Mouse (Mus musculus) intestine, embryonic 14.5 days (tissue): ENCODE measurements around the gene Adora2b. TPM values are rescaled to one million over a fixed set of nuclear protein-coding genes. Genes with fewer than 3 reads are reported as not detected.

Experiments used
- ATAC-seq: fragments of 200-750 bp; cut with Nextera tagmentation; replicated peaks from 2 replicates; pipeline ENCODE4 v1.8.0; 2017; ENCODE audit warnings: low read depth, moderate number of reproducible peaks, moderate TSS enrichment, moderate library complexity; ENCODE audit not compliant: low FRiP score, low TSS enrichment
- DNase-seq: peaks from one replicate; pipeline ENCODE4 v3.0.0-alpha.2; 2018; ENCODE audit warnings: low spot score
- H3K27ac ChIP-seq: fragments of 300-500 bp; sonication (generic); 2 replicates; pipeline ENCODE4 v1.5.1; 2014; ENCODE audit warnings: low read depth, mild to moderate bottlenecking, control low read depth
- H3K27me3 ChIP-seq: fragments of 300-500 bp; sonication (generic); replicated peaks from 2 replicates; pipeline ENCODE4 v1.6.1; 2014; ENCODE audit warnings: low read length, control low read depth; ENCODE audit not compliant: control insufficient read depth, insufficient read depth
- H3K36me3 ChIP-seq: fragments of 300-500 bp; sonication (generic); 2 replicates; pipeline ENCODE4 v1.6.1; 2014; ENCODE audit warnings: low read length, control low read depth; ENCODE audit not compliant: control insufficient read depth, insufficient read depth
- H3K4me1 ChIP-seq: fragments of 300-500 bp; sonication (generic); replicated peaks from 2 replicates; pipeline ENCODE4 v1.6.1; 2014; ENCODE audit warnings: low read length, control low read depth, mixed read lengths; ENCODE audit not compliant: control insufficient read depth, insufficient read depth
- H3K4me2 ChIP-seq: fragments of 300-500 bp; sonication (generic); 2 replicates; pipeline ENCODE4 v1.6.1; 2014; ENCODE audit warnings: low read length
- H3K4me3 ChIP-seq: fragments of 300-500 bp; sonication (generic); 2 replicates; pipeline ENCODE4 v1.5.1; 2014; ENCODE audit warnings: low read depth, low read length, control low read depth, mixed read lengths
- H3K9ac ChIP-seq: fragments of 300-500 bp; sonication (generic); 2 replicates; pipeline ENCODE4 v1.6.1; 2014; ENCODE audit warnings: mild to moderate bottlenecking, low read length
- H3K9me3 ChIP-seq: fragments of 300-500 bp; sonication (generic); 2 replicates; pipeline ENCODE4 v1.6.1; 2016; ENCODE audit warnings: low read length, control low read depth; ENCODE audit not compliant: control insufficient read depth
- WGBS: fragments of 180-500 bp; shearing (Covaris S2); extraction: QIAGEN DNeasy Blood & Tissue Kit; methylation state at CpG from one replicate; pipeline ENCODE4 v1.1.7; 2014; 5-methylcytosine and 5-hydroxymethylcytosine counted together
- polyA plus RNA-seq: library from polyadenylated mRNA; unstranded; fragments of >200 nt; fragmentation: Nextera tagmentation; extraction: Ambion mirVana; gene quantifications from 2 replicates; pipeline ENCODE4 v1.2.1, GENCODE M21; 2014

Adora2b gene
- polyA plus RNA-seq, 1 experiment from 2014 or later, result 4.4 TPM

GRCm38 (mm10) chr11:62285020-62285419 lies 36.2 kb downstream of the Adora2b start:
- no peak overlapping the region for H3K9ac ChIP-seq
- WGBS, result 88% methylated on average over 8 of the region's 8 CpGs
- H3K4me1 ChIP-seq, result peaks cover 6% of the 10 kb centered on the region; the same call in 1 of the 2 replicates
- H3K9me3 ChIP-seq, result no peaks in the 10 kb centered on the region
- no peak overlapping the region for H3K4me3 ChIP-seq
- no peak overlapping the region for H3K27ac ChIP-seq
- H3K4me2 ChIP-seq, result no peak overlapping the region
- H3K27me3 ChIP-seq, result no peaks in the 10 kb centered on the region
- DNase-seq, result no peak
- no peak for ATAC-seq
- H3K36me3 ChIP-seq, result peaks cover 49% of the 10 kb centered on the region

DNA sequence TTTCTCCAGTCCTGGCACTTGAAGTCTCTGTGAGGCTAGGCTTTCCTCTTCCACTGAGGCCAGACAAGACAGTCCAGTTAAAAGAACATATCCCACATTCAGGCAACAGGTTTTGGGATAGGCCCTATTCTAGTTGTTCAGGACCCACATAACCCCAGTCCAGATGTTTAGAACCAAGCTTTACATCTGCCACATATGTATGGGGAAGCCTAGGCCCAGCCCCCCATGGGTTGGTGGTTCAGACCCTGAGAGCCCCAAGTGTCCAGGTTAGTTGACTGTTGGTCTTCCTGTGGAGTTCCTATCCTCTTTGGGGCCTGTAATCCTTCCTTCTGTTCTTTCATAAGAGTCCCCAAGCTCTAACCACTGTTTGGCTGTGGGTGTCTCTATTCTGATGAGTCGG lies 38.9 kb downstream of the Adora2b start:
- peaks cover 59% of the 10 kb centered on the region for H3K36me3 ChIP-seq
- no peaks in the 10 kb centered on the region for H3K9me3 ChIP-seq
- H3K27ac ChIP-seq, result no peak overlapping the region
- no peak overlapping the region for H3K9ac ChIP-seq
- H3K4me2 ChIP-seq, result no peak overlapping the region
- H3K4me1 ChIP-seq, result no peaks in the 10 kb centered on the region
- ATAC-seq (no peak), DNase-seq (no peak)
- WGBS, result 89% methylated on average over 1 of the region's 1 CpGs
- no peaks in the 10 kb centered on the region for H3K27me3 ChIP-seq
- H3K4me3 ChIP-seq, result no peak overlapping the region

- ATAC-seq (no peak), DNase-seq (no peak)
- H3K4me2 ChIP-seq, result no peak overlapping the region
- no peaks in the 10 kb centered on the region for H3K27me3 ChIP-seq
- H3K9me3 ChIP-seq, result no peaks in the 10 kb centered on the region
- H3K36me3 ChIP-seq, result peaks cover 40% of the 10 kb centered on the region
- H3K27ac ChIP-seq, result no peak overlapping the region
- H3K9ac ChIP-seq, result no peak overlapping the region
- no peak overlapping the region for H3K4me3 ChIP-seq
- H3K4me1 ChIP-seq, result no peaks in the 10 kb centered on the region
- WGBS, result 86% methylated on average over 2 of the region's 2 CpGs
Observed at GRCm38 (mm10) chr11:62294121-62294520, 45.3 kb downstream of the Adora2b start.

GRCm38 (mm10) chr11:62298883-62299282 lies 50.1 kb downstream of the Adora2b start:
- Histone ChIP-seq H3K4me2 (no peak overlapping the region), H3K36me3 (peaks cover 23% of the 10 kb centered on the region), H3K27me3 (no peaks in the 10 kb centered on the region), H3K9ac (no peak overlapping the region), H3K4me3 (no peak overlapping the region), H3K4me1 (no peaks in the 10 kb centered on the region), H3K9me3 (no peaks in the 10 kb centered on the region), H3K27ac (no peak overlapping the region)
- DNase-seq, result no peak
- ATAC-seq, result no peak
- 94% methylated on average over 6 of the region's 6 CpGs for WGBS

DNA sequence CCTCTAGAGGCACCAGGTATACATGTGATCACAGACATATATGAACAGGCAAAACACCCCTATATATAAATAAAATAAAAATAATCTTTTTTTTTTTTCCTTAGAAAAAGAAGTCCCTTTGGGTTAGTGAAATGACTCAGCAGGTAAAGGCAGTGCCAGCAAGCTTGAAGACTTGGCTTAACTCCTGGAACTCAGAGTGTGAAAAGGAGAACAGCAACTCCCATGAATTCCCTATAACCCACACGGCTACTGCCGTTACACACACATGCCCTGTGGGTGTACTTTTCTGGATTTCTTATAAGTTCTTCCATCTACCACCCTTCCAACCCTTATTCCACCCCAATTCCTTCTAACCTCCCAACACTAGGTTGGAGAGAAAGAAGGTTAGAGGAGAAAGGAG lies 57.1 kb downstream of the Adora2b start:
- no peaks in the 10 kb centered on the region for H3K4me1 ChIP-seq
- H3K9ac ChIP-seq, result no peak overlapping the region
- ATAC-seq (no peak), DNase-seq (no peak)
- no peaks in the 10 kb centered on the region for H3K27me3 ChIP-seq
- no peak overlapping the region for H3K27ac ChIP-seq
- H3K9me3 ChIP-seq, result no peaks in the 10 kb centered on the region
- H3K36me3 ChIP-seq, result peaks cover 39% of the 10 kb centered on the region
- no peak overlapping the region for H3K4me3 ChIP-seq
- WGBS, result 92% methylated on average over 2 of the region's 2 CpGs
- no peak overlapping the region for H3K4me2 ChIP-seq

DNA sequence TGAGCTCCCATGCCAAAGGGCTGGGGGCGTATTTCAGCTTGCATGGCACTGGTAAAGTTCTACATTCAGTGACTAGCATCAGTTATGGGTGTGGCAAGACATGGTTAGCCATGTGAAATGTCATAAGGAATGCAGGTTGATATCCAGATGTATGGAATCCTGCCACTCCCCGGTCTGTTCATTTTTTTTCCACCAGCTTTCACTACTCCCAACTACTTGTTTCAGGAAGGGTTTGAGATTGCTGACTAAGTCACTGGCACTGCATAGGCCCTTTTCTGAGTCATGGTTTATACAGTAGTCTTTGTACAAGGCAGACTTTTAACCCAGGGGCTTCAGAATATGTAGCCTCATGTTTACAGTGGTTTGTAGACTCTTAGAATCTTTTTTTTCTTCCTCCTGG lies 60.5 kb downstream of the Adora2b start:
- Histone ChIP-seq H3K9ac (no peak overlapping the region), H3K36me3 (peaks cover 54% of the 10 kb centered on the region), H3K27me3 (no peaks in the 10 kb centered on the region), H3K4me3 (no peak overlapping the region), H3K4me1 (no peaks in the 10 kb centered on the region), H3K27ac (no peak overlapping the region), H3K9me3 (no peaks in the 10 kb centered on the region), H3K4me2 (no peak overlapping the region)
- WGBS, result 95% methylated on average over 2 of the region's 2 CpGs
- no peak for ATAC-seq
- DNase-seq, result no peak

DNA sequence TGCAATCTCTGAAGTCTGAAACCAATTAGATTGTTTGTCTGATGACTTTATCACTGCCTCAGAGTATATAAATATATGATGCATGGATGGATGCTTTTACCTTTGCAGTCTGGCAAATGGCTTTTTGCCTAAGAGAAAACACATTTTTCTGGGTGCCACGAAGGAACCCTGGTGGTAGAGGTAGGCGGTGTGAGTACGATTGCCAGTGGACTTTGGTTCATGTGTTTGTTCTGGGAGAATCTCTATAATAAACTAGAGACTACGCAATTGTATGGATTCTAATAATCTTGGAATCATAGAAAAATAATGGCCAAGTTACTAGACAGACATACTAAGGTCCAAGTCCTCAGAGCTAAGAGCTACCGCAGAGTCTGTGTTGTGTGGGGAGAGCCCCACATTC lies 66.2 kb downstream of the Adora2b start:
- no peaks in the 10 kb centered on the region for H3K4me1 ChIP-seq
- H3K4me2 ChIP-seq, result no peak overlapping the region
- ATAC-seq, result no peak
- WGBS, result 94% methylated on average over 5 of the region's 5 CpGs
- peaks cover 72% of the 10 kb centered on the region for H3K36me3 ChIP-seq
- H3K9me3 ChIP-seq, result no peaks in the 10 kb centered on the region
- no peak overlapping the region for H3K4me3 ChIP-seq
- H3K9ac ChIP-seq, result no peak overlapping the region
- H3K27me3 ChIP-seq, result no peaks in the 10 kb centered on the region
- no peak for DNase-seq
- no peak overlapping the region for H3K27ac ChIP-seq

Other genes with a start within 250 kb of the Adora2b start
- 24.7 and 27.9 TPM in 2 replicates for gene Zswim7, start 32.4 kb downstream of the Adora2b start, polyA plus RNA-seq
- 15.6 and 17.8 TPM in 2 replicates for gene Ttc19, start 32.5 kb downstream of the Adora2b start, polyA plus RNA-seq
- 12.0 and 13.5 TPM in 2 replicates for gene Pigl, start 209.5 kb downstream of the Adora2b start, polyA plus RNA-seq
- 139 and 158 TPM in 2 replicates for gene Ncor1, start 209.6 kb downstream of the Adora2b start, polyA plus RNA-seq